Mouse (Mus musculus) ES-Bruce4 (cell line): ENCODE results near the gene Sh3gl3.

ENCODE experiments used
- CTCF ChIP-seq: IDR thresholded peaks from one replicate; pipeline ENCODE4 v1.8.1; 2011; ENCODE audit warnings: low read depth, low read length
- POLR2A ChIP-seq: IDR thresholded peaks from one replicate; pipeline ENCODE4 v1.8.1; 2011; ENCODE audit warnings: low read length; ENCODE audit not compliant: insufficient read depth

GRCm38 (mm10) chr7:82147151-82147550 is 26.5 kb upstream of the Sh3gl3 start:
- no peak for TF ChIP-seq CTCF
- TF ChIP-seq POLR2A, result no peak
